Mouse (Mus musculus) liver, postnatal 0 days (tissue): Measurements from ENCODE around the gene Hsd3b7.

ENCODE experiments used
- CTCF ChIP-seq: sonication (generic); IDR thresholded peaks from 2 replicates; pipeline ENCODE4 v1.5.1; 2016; ENCODE audit warnings: antibody characterized with exemption, low read depth
- EP300 ChIP-seq: IDR thresholded peaks from 2 replicates; pipeline ENCODE4 v1.6.1; 2016; ENCODE audit warnings: antibody characterized with exemption, low read depth, mild to moderate bottlenecking

GRCm38 (mm10) chr7:127817053-127817452 is 16.6 kb downstream of the Hsd3b7 start:
- no peak for TF ChIP-seq CTCF
- TF ChIP-seq EP300 = no peak
